Mouse (Mus musculus): ENCODE measurements at regions not wholly inside any gene's neighbourhood (a gene's known extent, or its start where the extent isn't known, plus 50 kb on each side); places are given as distances from the start of the nearest gene placed in this dataset.

GRCm38 (mm10) chr3:34232329-34233250, 151.5 kb upstream of the Dnajc19 start:
- in situ Hi-C loops (cut with MboI, MseI): no loop called here

- in situ Hi-C loops (cut with MboI, MseI): no loop called here
Observed at GRCm38 (mm10) chr3:34231593-34232328, 150.6 kb upstream of the Dnajc19 start.

GRCm38 (mm10) chr3:34222291-34222690, 141.2 kb upstream of the Dnajc19 start:
- in situ Hi-C loops (cut with MboI, MseI): no loop called here

GRCm38 (mm10) chr3:34219741-34220310, 138.7 kb upstream of the Dnajc19 start:
- in situ Hi-C loops (cut with MboI, MseI): no loop called here

GRCm38 (mm10) chr3:34219096-34219495, 138.0 kb upstream of the Dnajc19 start:
- in situ Hi-C loops (cut with MboI, MseI): no loop called here

- in situ Hi-C loops (cut with MboI, MseI): no loop called here
Observed at GRCm38 (mm10) chr3:34217911-34218310, 136.8 kb upstream of the Dnajc19 start.

GRCm38 (mm10) chr3:34214233-34214632, 133.1 kb upstream of the Dnajc19 start:
- in situ Hi-C loops (cut with MboI, MseI): no loop called here

- in situ Hi-C loops (cut with MboI, MseI): no loop called here
Observed at GRCm38 (mm10) chr3:34206454-34206853, 125.3 kb upstream of the Dnajc19 start.

- in situ Hi-C loops (cut with MboI, MseI): no loop called here
Observed at GRCm38 (mm10) chr3:34198228-34198627, 117.1 kb upstream of the Dnajc19 start.

GRCm38 (mm10) chr3:34197163-34197455, 116.0 kb upstream of the Dnajc19 start:
- in situ Hi-C loops (cut with MboI, MseI): no loop called here

- in situ Hi-C loops (cut with MboI, MseI): no loop called here
Observed at GRCm38 (mm10) chr3:34196451-34197162, 115.5 kb upstream of the Dnajc19 start.

GRCm38 (mm10) chr3:34195729-34196450, 114.8 kb upstream of the Dnajc19 start:
- in situ Hi-C loops (cut with MboI, MseI): no loop called here

GRCm38 (mm10) chr3:34173416-34174097, 92.4 kb upstream of the Dnajc19 start:
- in situ Hi-C loops (cut with MboI, MseI): no loop called here

- in situ Hi-C loops (cut with MboI, MseI): no loop called here
Observed at GRCm38 (mm10) chr3:34172899-34173298, 91.8 kb upstream of the Dnajc19 start.

- in situ Hi-C loops (cut with MboI, MseI): no loop called here
Observed at GRCm38 (mm10) chr3:34171893-34172292, 90.8 kb upstream of the Dnajc19 start.

- in situ Hi-C loops (cut with MboI, MseI): no loop called here
Observed at GRCm38 (mm10) chr3:34168087-34168486, 87.0 kb upstream of the Dnajc19 start.

- in situ Hi-C loops (cut with MboI, MseI): no loop called here
Observed at GRCm38 (mm10) chr3:34150036-34150435, 68.9 kb upstream of the Dnajc19 start.

- in situ Hi-C loops (cut with MboI, MseI): no loop called here
Observed at GRCm38 (mm10) chr3:34143652-34144051, 62.5 kb upstream of the Dnajc19 start.

GRCm38 (mm10) chr3:34139227-34139626, 58.1 kb upstream of the Dnajc19 start:
- in situ Hi-C loops (cut with MboI, MseI): no loop called here

- in situ Hi-C loops (cut with MboI, MseI): no loop called here
Observed at GRCm38 (mm10) chr3:34137984-34138383, 56.9 kb upstream of the Dnajc19 start.

- in situ Hi-C loops (cut with MboI, MseI): no loop called here
Observed at GRCm38 (mm10) chr3:34136385-34136784, 55.3 kb upstream of the Dnajc19 start.

All from T-helper 17 cell (primary cell).